Mouse (Mus musculus): ENCODE data around the gene Rassf4. TPM values are rescaled to one million over a fixed set of nuclear protein-coding genes. Genes with fewer than 3 reads are reported as not detected.

Gene Rassf4
- polyA plus RNA-seq (2015; fragmentation: Nextera tagmentation; extraction: Ambion mirVana), result 10.1 and 10.6 TPM in 2 replicates

- 0 out of 2 replicates have a peak within 1 kb of the TSS, but pooled peaks have one; percentile 16 for H3K9ac ChIP-seq
- no peaks in the 10 kb centered on the region for H3K9me3 ChIP-seq
- no peaks in the 10 kb centered on the region for H3K36me3 ChIP-seq
- H3K4me1 ChIP-seq, result peaks cover 34% of the 10 kb centered on the region
- no peaks in the 10 kb centered on the region for H3K27me3 ChIP-seq (replicated peaks)
- ATAC-seq (ENCODE audit: insufficient read depth, low FRiP score, low read depth), result peak; percentile 87
- peak within 1 kb of the TSS; percentile 98 for H3K4me2 ChIP-seq
- WGBS, result under 1% methylated on average over 44 of the region's 44 CpGs
- H3K27ac ChIP-seq, result peak within 1 kb of the TSS; percentile 80
- peak within 1 kb of the TSS; percentile 52 for H3K4me3 ChIP-seq (replicated peaks)
Measured at GRCm38 (mm10) chr6:116673471-116674282, at the start of gene Rassf4. Gene Rassf4, minus strand, starts transcription at chr6:116673952.

GRCm38 (mm10) chr6:116718920-116719319, 45.2 kb upstream of the Rassf4 start:
- WGBS, result 71% methylated on average over 4 of the region's 4 CpGs
- Histone ChIP-seq H3K9ac (no peak overlapping the region), H3K4me2 (no peak overlapping the region), H3K36me3 (no peaks in the 10 kb centered on the region), H3K4me3 (replicated peaks) (no peak overlapping the region), H3K27me3 (replicated peaks) (no peaks in the 10 kb centered on the region), H3K4me1 (0 out of 2 replicates have a peak, but pooled peaks cover 4% of the 10 kb centered on the region), H3K9me3 (no peaks in the 10 kb centered on the region), H3K27ac (no peak overlapping the region)
- no peak for ATAC-seq (ENCODE audit: insufficient read depth, low FRiP score, low read depth)

GRCm38 (mm10) chr6:116718361-116718760, 44.6 kb upstream of the Rassf4 start:
- 75% methylated on average over 4 of the region's 4 CpGs for WGBS
- Histone ChIP-seq H3K27ac (no peak overlapping the region), H3K4me2 (no peak overlapping the region), H3K27me3 (replicated peaks) (no peaks in the 10 kb centered on the region), H3K4me3 (replicated peaks) (no peak overlapping the region), H3K9me3 (no peaks in the 10 kb centered on the region), H3K4me1 (0 out of 2 replicates have a peak, but pooled peaks cover 4% of the 10 kb centered on the region), H3K36me3 (no peaks in the 10 kb centered on the region), H3K9ac (no peak overlapping the region)
- ATAC-seq (ENCODE audit: insufficient read depth, low FRiP score, low read depth), result no peak

GRCm38 (mm10) chr6:116717851-116718250, 44.1 kb upstream of the Rassf4 start:
- Histone ChIP-seq H3K27me3 (replicated peaks) (no peaks in the 10 kb centered on the region), H3K36me3 (no peaks in the 10 kb centered on the region), H3K9me3 (no peaks in the 10 kb centered on the region), H3K4me2 (no peak overlapping the region), H3K4me3 (replicated peaks) (no peak overlapping the region), H3K27ac (no peak overlapping the region), H3K4me1 (0 out of 2 replicates have a peak, but pooled peaks cover 4% of the 10 kb centered on the region), H3K9ac (no peak overlapping the region)
- 69% methylated on average over 7 of the region's 7 CpGs for WGBS
- no peak for ATAC-seq (ENCODE audit: insufficient read depth, low FRiP score, low read depth)

DNA sequence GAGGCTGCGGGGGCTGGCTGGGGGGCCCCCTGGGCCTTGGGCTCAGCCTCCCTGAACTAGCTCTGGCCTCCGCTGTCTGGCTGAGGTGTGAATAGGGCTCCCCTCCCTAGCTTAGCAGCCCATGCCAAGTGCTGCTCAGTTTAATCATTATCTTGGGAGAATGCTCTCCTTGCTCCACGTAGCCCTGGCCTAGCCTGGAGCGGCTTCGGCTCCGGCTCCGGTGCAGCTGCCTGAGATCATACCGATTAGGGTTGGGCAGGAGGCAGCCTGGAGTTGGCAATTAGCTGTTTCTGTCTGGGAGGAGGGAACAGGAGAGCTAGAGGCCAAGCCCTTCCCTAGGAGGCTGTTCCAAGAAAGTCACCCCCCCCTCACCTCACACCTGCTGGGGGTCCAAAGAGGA, 42.9 kb upstream of the Rassf4 start, which contains the start of gene Tmem72:
Gene Tmem72, minus strand, starts transcription at position 248 of the 400 bp plus-strand sequence.
- Histone ChIP-seq H3K4me3 (replicated peaks) (no peak within 1 kb of the TSS), H3K36me3 (no peaks in the 10 kb centered on the region), H3K4me1 (0 out of 2 replicates have a peak, but pooled peaks cover 4% of the 10 kb centered on the region), H3K27ac (no peak within 1 kb of the TSS), H3K9ac (no peak within 1 kb of the TSS), H3K4me2 (no peak within 1 kb of the TSS), H3K9me3 (no peaks in the 10 kb centered on the region), H3K27me3 (replicated peaks) (no peaks in the 10 kb centered on the region)
- 48% methylated on average over 8 of the region's 8 CpGs for WGBS
- ATAC-seq (ENCODE audit: insufficient read depth, low FRiP score, low read depth), result peak; percentile 31; the same call in 1 of the 2 replicates

GRCm38 (mm10) chr6:116715166-116715565, 41.4 kb upstream of the Rassf4 start:
- 64% methylated on average over 2 of the region's 2 CpGs for WGBS

GRCm38 (mm10) chr6:116714576-116714975, 40.8 kb upstream of the Rassf4 start:
- ATAC-seq (ENCODE audit: insufficient read depth, low FRiP score, low read depth), result no peak
- Histone ChIP-seq H3K9me3 (no peaks in the 10 kb centered on the region), H3K4me1 (0 out of 2 replicates have a peak, but pooled peaks cover 4% of the 10 kb centered on the region), H3K27me3 (replicated peaks) (no peaks in the 10 kb centered on the region), H3K27ac (no peak overlapping the region), H3K9ac (no peak overlapping the region), H3K4me2 (no peak overlapping the region), H3K4me3 (replicated peaks) (no peak overlapping the region), H3K36me3 (no peaks in the 10 kb centered on the region)
- WGBS, result 74% methylated on average over 5 of the region's 5 CpGs

More at GRCm38 (mm10) chr6:116715166-116715565, 41.4 kb upstream of the Rassf4 start:
- no peak overlapping the region for H3K9ac ChIP-seq
- no peak for ATAC-seq (ENCODE audit: insufficient read depth, low FRiP score, low read depth)
- H3K4me2 ChIP-seq, result no peak overlapping the region
- H3K9me3 ChIP-seq, result no peaks in the 10 kb centered on the region
- H3K27me3 ChIP-seq (replicated peaks), result no peaks in the 10 kb centered on the region
- no peak overlapping the region for H3K4me3 ChIP-seq (replicated peaks)
- H3K36me3 ChIP-seq, result no peaks in the 10 kb centered on the region
- H3K27ac ChIP-seq, result no peak overlapping the region
- 0 out of 2 replicates have a peak, but pooled peaks cover 4% of the 10 kb centered on the region for H3K4me1 ChIP-seq

DNA sequence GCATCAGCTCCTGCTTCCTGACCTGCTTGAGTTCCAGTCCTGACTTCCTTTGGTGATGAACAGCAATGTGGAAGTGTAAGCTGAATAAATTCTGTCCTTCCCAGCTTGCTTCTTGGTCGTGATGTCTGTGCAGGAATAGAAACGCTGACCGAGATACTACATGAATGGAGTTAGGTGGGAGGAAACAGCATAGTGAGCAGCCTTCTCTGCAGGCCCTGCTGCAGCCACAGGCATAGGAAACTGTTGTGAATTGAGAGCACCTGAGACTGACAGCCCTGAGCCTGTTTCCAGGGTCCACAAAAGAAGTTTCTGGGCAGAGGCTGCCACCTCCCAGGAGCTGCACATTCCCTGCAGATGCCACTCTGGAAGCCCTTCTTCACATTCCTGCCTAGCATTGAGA, 40.2 kb upstream of the Rassf4 start:
- Histone ChIP-seq H3K9ac (no peak overlapping the region), H3K27me3 (replicated peaks) (no peaks in the 10 kb centered on the region), H3K4me1 (0 out of 2 replicates have a peak, but pooled peaks cover 4% of the 10 kb centered on the region), H3K4me2 (no peak overlapping the region), H3K36me3 (no peaks in the 10 kb centered on the region), H3K9me3 (no peaks in the 10 kb centered on the region), H3K27ac (no peak overlapping the region), H3K4me3 (replicated peaks) (no peak overlapping the region)
- 81% methylated on average over 3 of the region's 3 CpGs for WGBS
- ATAC-seq (ENCODE audit: insufficient read depth, low FRiP score, low read depth), result no peak

GRCm38 (mm10) chr6:116712503-116712902, 38.8 kb upstream of the Rassf4 start:
- Histone ChIP-seq H3K27me3 (replicated peaks) (no peaks in the 10 kb centered on the region), H3K4me1 (0 out of 2 replicates have a peak, but pooled peaks cover 4% of the 10 kb centered on the region), H3K4me2 (no peak overlapping the region), H3K9ac (no peak overlapping the region), H3K36me3 (no peaks in the 10 kb centered on the region), H3K27ac (no peak overlapping the region), H3K9me3 (no peaks in the 10 kb centered on the region), H3K4me3 (replicated peaks) (no peak overlapping the region)
- WGBS, result 92% methylated on average over 3 of the region's 3 CpGs
- ATAC-seq (ENCODE audit: insufficient read depth, low FRiP score, low read depth), result no peak

GRCm38 (mm10) chr6:116712062-116712461, 38.3 kb upstream of the Rassf4 start:
- Histone ChIP-seq H3K27me3 (replicated peaks) (no peaks in the 10 kb centered on the region), H3K27ac (no peak overlapping the region), H3K4me3 (replicated peaks) (no peak overlapping the region), H3K4me2 (no peak overlapping the region), H3K9ac (no peak overlapping the region), H3K4me1 (0 out of 2 replicates have a peak, but pooled peaks cover 4% of the 10 kb centered on the region), H3K36me3 (no peaks in the 10 kb centered on the region), H3K9me3 (no peaks in the 10 kb centered on the region)
- 16% methylated on average over 5 of the region's 5 CpGs for WGBS
- ATAC-seq (ENCODE audit: insufficient read depth, low FRiP score, low read depth), result no peak

DNA sequence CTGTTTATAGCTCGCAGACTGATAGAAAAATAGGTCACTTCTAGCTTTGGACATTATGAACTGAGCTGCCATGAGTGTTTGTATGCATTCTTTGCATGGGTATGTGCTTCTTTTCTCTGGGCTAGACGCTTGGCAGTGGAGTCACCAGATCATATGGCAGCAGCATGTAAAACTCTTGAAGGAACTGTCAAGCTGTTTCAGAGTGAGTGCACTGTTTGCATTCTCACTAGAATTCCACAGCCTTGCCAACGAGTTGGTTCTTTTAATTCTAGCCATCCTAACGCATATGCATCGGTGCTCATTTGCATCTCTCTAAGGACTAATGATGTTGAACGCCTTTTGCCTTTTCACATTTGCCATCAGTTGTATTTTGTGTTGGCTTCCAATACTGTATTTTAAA, 30.6 kb upstream of the Rassf4 start:
- H3K27ac ChIP-seq, result no peak overlapping the region
- H3K9me3 ChIP-seq, result no peaks in the 10 kb centered on the region
- WGBS, result 75% methylated on average over 6 of the region's 6 CpGs
- no peak for ATAC-seq (ENCODE audit: insufficient read depth, low FRiP score, low read depth)
- H3K4me1 ChIP-seq, result no peaks in the 10 kb centered on the region
- no peak overlapping the region for H3K4me3 ChIP-seq (replicated peaks)
- H3K27me3 ChIP-seq (replicated peaks), result no peaks in the 10 kb centered on the region
- no peak overlapping the region for H3K9ac ChIP-seq
- H3K4me2 ChIP-seq, result no peak overlapping the region
- no peaks in the 10 kb centered on the region for H3K36me3 ChIP-seq

DNA sequence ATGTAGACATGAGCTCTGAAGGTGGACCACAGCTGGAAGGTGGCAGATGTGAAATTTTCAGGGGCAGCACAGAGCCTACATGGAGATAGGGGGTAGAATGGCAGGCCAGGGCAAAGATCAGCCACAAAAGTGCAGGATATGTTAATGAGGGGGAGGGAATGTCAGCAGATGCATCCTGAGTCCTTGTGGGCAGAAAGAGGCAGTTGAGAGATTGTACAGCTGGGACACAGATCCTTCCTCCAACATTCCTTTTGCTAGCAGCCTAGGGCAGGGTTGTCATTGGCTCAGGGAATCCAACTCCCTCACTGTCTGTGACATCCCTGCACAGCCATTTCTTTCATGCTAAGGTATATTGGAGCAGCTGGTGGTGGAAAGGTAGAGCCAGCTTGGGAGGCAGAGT, 27.1 kb upstream of the Rassf4 start:
- no peak for ATAC-seq (ENCODE audit: insufficient read depth, low FRiP score, low read depth)
- Histone ChIP-seq H3K4me3 (replicated peaks) (no peak overlapping the region), H3K4me2 (no peak overlapping the region), H3K36me3 (no peaks in the 10 kb centered on the region), H3K27me3 (replicated peaks) (no peaks in the 10 kb centered on the region), H3K27ac (no peak overlapping the region), H3K9me3 (no peaks in the 10 kb centered on the region), H3K4me1 (no peaks in the 10 kb centered on the region), H3K9ac (no peak overlapping the region)
